Mouse (Mus musculus) liver, embryonic 11.5 days (tissue): ENCODE data around the gene Pole. TPM values are rescaled to one million over a fixed set of nuclear protein-coding genes. Genes with fewer than 3 reads are reported as not detected.

Experiments
- ATAC-seq: fragments of 200-750 bp; cut with Nextera tagmentation; replicated peaks from 2 replicates; pipeline ENCODE4 v1.8.0; 2017; ENCODE audit warnings: moderate number of reproducible peaks, mild to moderate bottlenecking, moderate TSS enrichment, moderate library complexity; ENCODE audit not compliant: low FRiP score
- DNase-seq: peaks from one replicate; pipeline ENCODE4 v3.0.0-alpha.2; 2017; ENCODE audit warnings: low spot score
- H3K27ac ChIP-seq: fragments of 300-500 bp; sonication (generic); 2 replicates; pipeline ENCODE4 v1.5.1; 2014; ENCODE audit warnings: mild to moderate bottlenecking, low read depth, low read length, control low read depth
- H3K27me3 ChIP-seq: fragments of 300-500 bp; sonication (generic); replicated peaks from 2 replicates; pipeline ENCODE4 v1.6.1; 2014; ENCODE audit warnings: low read length, mixed read lengths; ENCODE audit not compliant: control insufficient read depth, insufficient read depth
- H3K36me3 ChIP-seq: fragments of 300-500 bp; sonication (generic); 2 replicates; pipeline ENCODE4 v1.6.1; 2014; ENCODE audit warnings: mild to moderate bottlenecking, low read length, moderate library complexity, mixed read lengths; ENCODE audit not compliant: control insufficient read depth, insufficient read depth
- H3K4me1 ChIP-seq: fragments of 300-500 bp; sonication (generic); replicated peaks from 2 replicates; pipeline ENCODE4 v1.6.1; 2014; ENCODE audit warnings: low read length, mixed read lengths; ENCODE audit not compliant: control insufficient read depth, insufficient read depth
- H3K4me2 ChIP-seq: fragments of 300-500 bp; sonication (generic); 2 replicates; pipeline ENCODE4 v1.6.1; 2014; ENCODE audit warnings: mild to moderate bottlenecking, control low read depth, moderate library complexity
- H3K4me3 ChIP-seq: fragments of 300-500 bp; sonication (generic); 2 replicates; pipeline ENCODE4 v1.5.1; 2014; ENCODE audit warnings: low read depth, low read length, control low read depth
- H3K9ac ChIP-seq: fragments of 300-500 bp; sonication (generic); 2 replicates; pipeline ENCODE4 v1.6.1; 2014; ENCODE audit warnings: low read depth, low read length, control low read depth
- H3K9me3 ChIP-seq: fragments of 300-500 bp; sonication (generic); 2 replicates; pipeline ENCODE4 v1.6.1; 2016; ENCODE audit warnings: low read length, inconsistent platforms, mixed read lengths; ENCODE audit not compliant: control insufficient read depth
- WGBS: fragments of 180-500 bp; shearing (Covaris S2); extraction: QIAGEN DNeasy Blood & Tissue Kit; methylation state at CpG from one replicate; pipeline ENCODE4 v1.1.7; 2014; 5-methylcytosine and 5-hydroxymethylcytosine counted together
- polyA plus RNA-seq: library from polyadenylated mRNA; unstranded; fragments of >200 nt; fragmentation: Nextera tagmentation; extraction: Ambion mirVana; gene quantifications from 2 replicates; pipeline ENCODE4 v1.2.1, GENCODE M21; 2014

The Pole gene
- polyA plus RNA-seq = 41.4 and 42.9 TPM in 2 replicates

DNA sequence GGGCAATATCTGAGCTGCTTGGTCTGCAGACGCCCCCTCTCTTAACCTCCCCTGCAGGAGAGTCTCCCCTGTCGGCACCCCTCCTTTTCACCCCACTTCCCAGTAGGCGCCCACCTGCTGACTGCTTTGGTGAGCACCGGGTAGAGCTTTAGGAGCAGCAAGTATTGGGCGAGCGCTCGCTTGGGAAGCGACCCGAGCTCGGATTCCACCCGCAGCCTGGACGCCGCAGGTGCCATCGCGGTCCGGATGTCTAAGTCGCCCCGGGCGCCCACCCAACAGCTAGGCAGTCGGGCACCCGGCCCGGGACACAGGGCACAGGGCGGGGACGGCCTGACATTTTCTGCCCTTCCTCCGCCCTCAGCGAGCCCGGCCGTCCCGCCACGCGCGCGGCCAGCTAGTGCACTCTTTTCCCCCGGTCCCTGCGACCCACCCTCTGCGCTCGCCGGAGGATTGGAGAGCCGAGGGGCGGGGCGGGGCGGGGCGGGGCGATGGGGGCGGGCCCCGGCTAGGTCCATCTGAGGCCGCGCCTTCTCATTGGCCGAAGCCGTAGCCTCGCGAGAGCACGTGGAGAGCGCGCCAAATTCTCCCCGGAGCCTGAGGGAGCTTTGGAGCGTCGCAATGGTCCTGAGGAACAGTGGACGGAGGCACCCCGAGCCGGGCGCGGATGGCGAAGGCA lies at the start of gene Pole, which contains the start of gene Pxmp2:
Gene Pole, plus strand, starts transcription at position 537 of the 676 bp plus-strand sequence.
Gene Pxmp2, minus strand, starts transcription at position 417 of the 676 bp plus-strand sequence.
- DNase-seq = peak; percentile 94
- WGBS = 1% methylated on average over 64 of the region's 64 CpGs
- Histone ChIP-seq H3K27ac (peak within 1 kb of the TSS; percentile 81), H3K4me1 (peaks cover 2% of the 10 kb centered on the region), H3K4me2 (peak within 1 kb of the TSS; percentile 95), H3K9ac (peak within 1 kb of the TSS; percentile 92), H3K27me3 (no peaks in the 10 kb centered on the region), H3K4me3 (peak within 1 kb of the TSS; percentile 77), H3K36me3 (peaks cover 9% of the 10 kb centered on the region), H3K9me3 (no peaks in the 10 kb centered on the region)
- peak; percentile 97 for ATAC-seq

DNA sequence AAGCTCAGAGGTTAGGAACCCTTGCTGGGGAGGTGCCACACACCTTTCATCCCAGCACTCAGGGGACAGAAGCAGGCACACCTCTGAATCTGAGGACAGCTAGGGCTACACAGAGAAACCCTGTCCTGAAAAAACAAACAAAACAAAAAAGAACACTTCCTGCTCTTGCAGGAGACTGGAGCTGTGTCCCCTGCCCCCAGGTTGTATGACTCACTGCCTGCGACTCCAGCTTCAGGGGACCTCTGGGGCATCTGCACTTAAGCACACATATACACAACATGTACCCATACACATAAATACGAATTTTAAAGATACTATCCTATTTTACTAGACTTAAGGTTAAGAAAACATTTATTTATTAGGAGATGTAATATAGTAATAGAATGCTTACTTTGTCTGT lies 42.0 kb upstream of the Pole start:
- no peaks in the 10 kb centered on the region for H3K4me1 ChIP-seq
- no peaks in the 10 kb centered on the region for H3K27me3 ChIP-seq
- no peak overlapping the region for H3K4me2 ChIP-seq
- H3K27ac ChIP-seq = no peak overlapping the region
- peaks cover 52% of the 10 kb centered on the region for H3K36me3 ChIP-seq
- no peak for DNase-seq
- 79% methylated on average over 2 of the region's 2 CpGs for WGBS
- no peak for ATAC-seq
- H3K9me3 ChIP-seq = no peaks in the 10 kb centered on the region
- no peak overlapping the region for H3K9ac ChIP-seq
- no peak overlapping the region for H3K4me3 ChIP-seq

DNA sequence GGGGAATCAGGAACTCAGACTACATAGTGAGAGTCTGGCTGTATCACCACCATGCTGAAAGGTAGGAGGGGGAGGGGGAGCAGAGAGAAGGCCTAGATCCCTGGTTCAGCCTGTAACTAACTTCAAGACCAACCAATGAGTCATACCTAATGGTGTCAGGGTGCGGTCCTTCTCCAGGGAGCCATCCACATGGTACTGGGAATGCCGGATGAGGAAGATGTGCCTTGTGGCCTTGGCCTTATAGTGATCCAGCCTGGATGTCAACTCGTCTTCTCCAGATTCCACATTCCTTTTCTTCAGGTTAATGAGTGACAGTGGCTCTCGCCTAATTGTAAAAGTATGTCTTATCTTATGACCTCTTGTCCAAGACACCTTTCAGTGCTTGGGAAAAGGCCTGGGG lies 19.2 kb upstream of the Pole start:
- Histone ChIP-seq H3K9me3 (no peaks in the 10 kb centered on the region), H3K9ac (no peak overlapping the region), H3K36me3 (peaks cover 25% of the 10 kb centered on the region), H3K4me2 (no peak overlapping the region), H3K27ac (no peak overlapping the region), H3K4me1 (peaks cover 7% of the 10 kb centered on the region), H3K4me3 (no peak overlapping the region), H3K27me3 (no peaks in the 10 kb centered on the region)
- ATAC-seq = no peak
- DNase-seq = no peak
- WGBS = 87% methylated on average over 4 of the region's 4 CpGs

DNA sequence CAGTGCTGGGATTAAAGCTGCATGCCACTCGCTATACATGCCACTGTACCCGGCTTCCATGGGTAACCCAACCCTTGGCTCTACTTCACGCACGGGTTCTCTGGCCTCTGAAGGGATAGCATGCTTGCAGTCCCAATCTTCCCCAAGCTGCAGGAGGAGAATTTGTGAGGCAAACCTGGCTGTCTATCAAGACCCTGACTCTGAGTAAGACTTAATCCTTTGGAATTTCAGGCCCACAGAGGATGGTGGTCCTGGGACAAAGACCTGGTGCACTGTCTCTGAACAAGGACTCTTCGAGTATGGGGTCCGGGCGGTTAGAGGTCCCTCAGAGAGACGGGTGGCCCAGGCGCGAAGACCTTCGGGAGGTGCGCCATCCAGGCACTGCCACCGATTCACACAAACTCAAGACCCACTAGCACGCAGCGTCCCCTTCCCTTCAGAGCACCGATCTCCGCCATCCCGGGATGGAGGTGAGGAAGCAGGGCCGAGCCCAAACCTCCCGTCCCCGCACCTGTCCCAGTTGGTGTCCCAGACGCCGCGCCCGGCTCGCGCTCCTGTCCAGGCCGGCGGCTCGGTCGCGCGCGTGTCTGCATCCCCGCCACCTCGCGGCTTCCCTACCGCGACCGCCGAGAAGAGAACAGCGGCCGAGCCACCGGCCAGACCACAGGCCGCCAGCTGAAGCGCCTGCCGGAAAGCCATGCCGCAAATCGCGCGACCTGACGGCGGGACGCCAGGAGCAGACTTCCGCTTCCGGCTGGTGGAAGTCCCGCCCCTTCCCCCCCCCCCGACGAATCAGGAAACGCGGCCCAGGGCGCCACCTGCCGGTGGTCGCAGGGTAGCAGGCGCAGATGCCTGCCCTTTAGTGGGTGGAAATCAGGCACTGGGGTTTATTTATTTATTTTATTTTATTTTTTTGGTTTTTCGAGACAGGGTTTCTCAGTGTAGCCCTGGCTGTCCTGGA lies 16.7 kb upstream of the Pole start, which contains the start of gene Pgam5:
Gene Pgam5, minus strand, starts transcription at position 773 of the 961 bp plus-strand sequence.
- Histone ChIP-seq H3K27me3 (no peaks in the 10 kb centered on the region), H3K36me3 (peaks cover 22% of the 10 kb centered on the region), H3K4me2 (peak within 1 kb of the TSS; percentile 93), H3K4me3 (peak within 1 kb of the TSS; percentile 73), H3K9ac (peak within 1 kb of the TSS; percentile 81), H3K4me1 (peaks cover 9% of the 10 kb centered on the region), H3K27ac (peak within 1 kb of the TSS; percentile 28), H3K9me3 (no peaks in the 10 kb centered on the region)
- ATAC-seq (peak; percentile 85), DNase-seq (peak; percentile 92)
- under 1% methylated on average over 62 of the region's 66 CpGs for WGBS

DNA sequence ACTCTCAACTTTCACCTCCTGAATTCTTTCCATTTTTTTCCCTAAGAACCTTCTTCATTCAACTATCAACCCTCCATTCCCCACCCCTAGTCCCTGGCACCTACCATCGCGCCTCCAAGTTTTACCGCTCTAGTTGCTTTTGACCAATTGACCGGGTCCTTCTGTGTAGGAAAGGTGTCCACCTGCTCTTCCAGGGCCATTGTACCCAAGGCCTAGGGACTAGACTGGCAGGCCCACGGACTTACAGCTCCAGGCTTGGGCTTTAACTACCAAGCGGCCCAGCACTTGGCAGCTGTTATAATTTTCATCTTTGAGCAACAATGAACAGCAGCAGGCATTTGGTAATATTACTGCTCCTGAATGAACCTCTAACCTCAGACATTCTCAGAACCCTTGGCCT lies 15.9 kb upstream of the Pole start:
- no peaks in the 10 kb centered on the region for H3K27me3 ChIP-seq
- H3K27ac ChIP-seq = no peak overlapping the region
- H3K4me3 ChIP-seq = no peak overlapping the region
- no peaks in the 10 kb centered on the region for H3K9me3 ChIP-seq
- peaks cover 10% of the 10 kb centered on the region for H3K4me1 ChIP-seq
- H3K36me3 ChIP-seq = peaks cover 14% of the 10 kb centered on the region
- no peak overlapping the region for H3K4me2 ChIP-seq
- ATAC-seq (no peak), DNase-seq (no peak)
- 93% methylated on average over 6 of the region's 6 CpGs for WGBS
- H3K9ac ChIP-seq = no peak overlapping the region

DNA sequence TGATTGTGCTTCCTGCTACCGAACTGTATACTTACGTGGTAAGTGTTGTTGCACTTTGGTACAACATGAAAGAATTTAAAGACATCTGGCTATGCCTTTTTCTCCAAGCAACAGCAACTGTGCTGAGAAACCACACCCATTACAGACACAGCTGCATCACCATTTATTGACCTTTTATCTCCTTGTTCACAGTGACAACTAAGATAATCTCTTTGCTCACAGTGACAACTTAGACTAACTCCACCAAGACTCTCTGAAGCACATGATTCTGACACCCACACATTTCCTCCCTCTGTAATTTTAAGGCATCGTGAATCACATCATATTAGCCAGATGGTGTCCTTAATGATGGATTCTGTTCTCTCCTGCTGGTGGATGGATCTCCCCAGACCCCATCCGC lies 12.0 kb upstream of the Pole start:
- H3K4me3 ChIP-seq = no peak overlapping the region
- H3K27ac ChIP-seq = no peak overlapping the region
- ATAC-seq = no peak
- H3K27me3 ChIP-seq = no peaks in the 10 kb centered on the region
- 79% methylated on average over 4 of the region's 4 CpGs for WGBS
- no peak overlapping the region for H3K4me2 ChIP-seq
- DNase-seq = no peak
- H3K4me1 ChIP-seq = peaks cover 2% of the 10 kb centered on the region; the same call in 1 of the 2 replicates
- H3K9me3 ChIP-seq = no peaks in the 10 kb centered on the region
- no peaks in the 10 kb centered on the region; the same call in 1 of the 2 replicates for H3K36me3 ChIP-seq
- H3K9ac ChIP-seq = no peak overlapping the region

DNA sequence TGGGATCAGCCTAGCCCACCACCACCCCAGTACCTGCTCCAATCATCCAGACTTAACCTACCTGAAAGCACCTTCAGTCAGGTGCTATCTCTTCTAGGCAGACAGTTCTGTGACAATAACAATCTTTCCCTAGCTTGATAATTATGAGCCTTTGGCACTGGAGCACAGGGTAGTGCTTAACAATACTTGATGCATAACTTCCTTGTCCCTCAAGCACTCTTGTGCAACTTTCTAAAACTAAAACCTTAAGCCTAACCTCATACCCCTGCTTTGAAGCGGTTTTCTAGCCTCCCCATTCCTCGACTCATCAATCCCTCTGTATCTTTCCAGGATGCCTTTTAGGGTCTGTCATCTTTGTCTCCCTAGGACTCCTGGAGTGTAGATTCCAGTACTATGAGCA lies 11.3 kb upstream of the Pole start:
- peaks cover 2% of the 10 kb centered on the region; the same call in 1 of the 2 replicates for H3K4me1 ChIP-seq
- no peak overlapping the region for H3K27ac ChIP-seq
- no peak overlapping the region for H3K4me3 ChIP-seq
- DNase-seq = no peak
- no peak for ATAC-seq
- no peak overlapping the region for H3K9ac ChIP-seq
- no peaks in the 10 kb centered on the region; the same call in 1 of the 2 replicates for H3K36me3 ChIP-seq
- no peak overlapping the region for H3K4me2 ChIP-seq
- WGBS = 67% methylated on average over 2 of the region's 2 CpGs
- H3K27me3 ChIP-seq = no peaks in the 10 kb centered on the region
- no peaks in the 10 kb centered on the region for H3K9me3 ChIP-seq

DNA sequence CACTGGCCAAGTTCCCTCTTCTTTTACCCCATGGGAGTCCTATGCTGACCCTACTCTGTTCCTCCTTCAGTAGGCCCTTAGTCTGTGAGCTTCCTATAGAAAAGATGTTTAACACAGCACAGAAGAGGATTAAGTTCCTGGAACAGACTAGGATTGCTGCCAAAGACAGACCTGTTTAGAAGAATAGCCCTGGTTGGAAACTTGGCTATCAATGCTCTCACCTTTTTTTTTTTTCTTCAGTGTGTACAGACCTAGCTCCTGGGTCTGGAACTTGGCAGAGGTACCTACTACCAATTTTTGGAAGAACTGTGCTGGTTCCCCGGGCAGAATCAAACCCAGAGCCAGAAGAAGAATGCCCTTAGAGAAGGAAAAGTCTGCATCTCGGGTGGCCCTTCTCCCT lies 9.7 kb upstream of the Pole start:
- 69% methylated on average over 2 of the region's 2 CpGs for WGBS
- H3K9me3 ChIP-seq = no peaks in the 10 kb centered on the region
- H3K27me3 ChIP-seq = no peaks in the 10 kb centered on the region
- no peak for DNase-seq
- no peak overlapping the region for H3K9ac ChIP-seq
- no peak overlapping the region for H3K27ac ChIP-seq
- H3K4me1 ChIP-seq = peaks cover 2% of the 10 kb centered on the region; the same call in 1 of the 2 replicates
- no peak overlapping the region for H3K4me2 ChIP-seq
- H3K4me3 ChIP-seq = no peak overlapping the region
- no peaks in the 10 kb centered on the region; the same call in 1 of the 2 replicates for H3K36me3 ChIP-seq
- no peak for ATAC-seq
